Mouse (Mus musculus) forebrain, embryonic 11.5 days (tissue): ENCODE results near the gene Gm45837. TPM values are rescaled to one million over a fixed set of nuclear protein-coding genes. Genes with fewer than 3 reads are reported as not detected.

Experiments
- ATAC-seq: fragments of 200-750 bp; cut with Nextera tagmentation; replicated peaks from 2 replicates; pipeline ENCODE4 v1.8.0; 2017; ENCODE audit warnings: moderate TSS enrichment; ENCODE audit not compliant: low FRiP score
- DNase-seq: peaks from one replicate; pipeline ENCODE4 v3.0.0-alpha.2; 2017; ENCODE audit warnings: low spot score
- H3K27ac ChIP-seq: fragments of 300-500 bp; sonication (generic); 2 replicates; pipeline ENCODE4 v1.5.1; 2014; ENCODE audit warnings: low read depth, low read length
- H3K27me3 ChIP-seq: fragments of 300-500 bp; sonication (generic); 2 replicates; pipeline ENCODE4 v1.6.1; 2014; ENCODE audit warnings: mild to moderate bottlenecking, low read length, mixed read lengths; ENCODE audit not compliant: control insufficient read depth, insufficient read depth
- H3K36me3 ChIP-seq: fragments of 300-500 bp; sonication (generic); 2 replicates; pipeline ENCODE4 v1.6.1; 2014; ENCODE audit warnings: mild to moderate bottlenecking, low read length, moderate library complexity, mixed read lengths; ENCODE audit not compliant: control insufficient read depth, insufficient read depth
- H3K4me1 ChIP-seq: fragments of 300-500 bp; sonication (generic); replicated peaks from 2 replicates; pipeline ENCODE4 v1.6.1; 2014; ENCODE audit warnings: low read length, mixed read lengths; ENCODE audit not compliant: control insufficient read depth, insufficient read depth
- H3K4me2 ChIP-seq: fragments of 300-500 bp; sonication (generic); 2 replicates; pipeline ENCODE4 v1.6.1; 2014; ENCODE audit warnings: low read depth, mild to moderate bottlenecking, low read length, moderate library complexity, mixed read lengths; ENCODE audit not compliant: severe bottlenecking
- H3K4me3 ChIP-seq: fragments of 300-500 bp; sonication (generic); 2 replicates; pipeline ENCODE4 v1.5.1; 2014; ENCODE audit warnings: low read depth, low read length
- H3K9ac ChIP-seq: fragments of 300-500 bp; sonication (generic); 2 replicates; pipeline ENCODE4 v1.6.1; 2014; ENCODE audit warnings: low read length
- H3K9me3 ChIP-seq: fragments of 300-500 bp; sonication (generic); 2 replicates; pipeline ENCODE4 v1.6.1; 2016; ENCODE audit warnings: low read length, mixed read lengths; ENCODE audit not compliant: control insufficient read depth
- WGBS: fragments of 180-500 bp; shearing (Covaris S2); extraction: QIAGEN DNeasy Blood & Tissue Kit; methylation state at CpG from one replicate; pipeline ENCODE4 v1.1.7; 2014; 5-methylcytosine and 5-hydroxymethylcytosine counted together
- polyA plus RNA-seq: library from polyadenylated mRNA; unstranded; fragments of >200 nt; fragmentation: Nextera tagmentation; extraction: Ambion mirVana; gene quantifications from 2 replicates; pipeline ENCODE4 v1.2.1, GENCODE M21; 2014

Gm45837 gene
- not detected in 2 replicates for polyA plus RNA-seq

DNA sequence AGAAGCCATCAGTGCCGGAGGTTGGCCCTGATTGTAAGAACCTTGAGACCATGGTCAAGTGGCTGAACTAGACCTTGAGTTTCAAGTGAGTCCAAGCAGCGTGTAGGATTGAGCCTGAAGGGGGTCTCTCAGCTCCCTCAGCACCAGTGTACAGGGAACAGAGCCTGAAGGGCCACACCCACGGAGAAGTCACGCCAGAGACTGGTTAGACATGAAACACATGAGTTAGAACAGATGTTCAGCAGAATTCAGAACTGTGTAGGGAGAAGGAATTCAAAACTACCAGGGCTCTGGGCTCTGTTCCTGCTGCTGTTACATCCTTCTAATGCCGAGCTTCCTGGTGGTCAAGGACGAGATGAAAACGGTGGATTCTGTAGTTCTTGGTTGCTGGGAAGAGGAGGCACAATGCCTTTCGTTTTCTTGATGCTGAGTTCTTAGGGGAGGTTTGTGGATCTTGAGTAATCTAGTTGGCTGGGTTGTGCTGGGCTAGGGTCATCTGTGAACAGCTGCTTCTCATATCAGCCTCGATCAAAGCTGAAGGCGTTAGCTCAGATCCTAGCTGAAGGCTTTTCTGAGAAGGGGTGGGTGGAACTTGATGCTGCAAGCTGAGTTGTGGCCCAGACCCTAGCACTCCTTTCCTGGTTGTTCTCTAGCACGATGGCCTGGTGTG is at the start of gene Gm45837:
Gene Gm45837, plus strand, starts transcription at position 620 of the 670 bp plus-strand sequence.
- Histone ChIP-seq H3K36me3 (no peaks in the 10 kb centered on the region), H3K27me3 (no peaks in the 10 kb centered on the region), H3K4me1 (peaks cover 5% of the 10 kb centered on the region; the same call in 1 of the 2 replicates), H3K27ac (no peak within 1 kb of the TSS), H3K4me2 (no peak within 1 kb of the TSS), H3K9me3 (no peaks in the 10 kb centered on the region), H3K9ac (no peak within 1 kb of the TSS), H3K4me3 (no peak within 1 kb of the TSS)
- no peak for ATAC-seq
- DNase-seq: no peak
- 82% methylated on average over 11 of the region's 11 CpGs for WGBS

DNA sequence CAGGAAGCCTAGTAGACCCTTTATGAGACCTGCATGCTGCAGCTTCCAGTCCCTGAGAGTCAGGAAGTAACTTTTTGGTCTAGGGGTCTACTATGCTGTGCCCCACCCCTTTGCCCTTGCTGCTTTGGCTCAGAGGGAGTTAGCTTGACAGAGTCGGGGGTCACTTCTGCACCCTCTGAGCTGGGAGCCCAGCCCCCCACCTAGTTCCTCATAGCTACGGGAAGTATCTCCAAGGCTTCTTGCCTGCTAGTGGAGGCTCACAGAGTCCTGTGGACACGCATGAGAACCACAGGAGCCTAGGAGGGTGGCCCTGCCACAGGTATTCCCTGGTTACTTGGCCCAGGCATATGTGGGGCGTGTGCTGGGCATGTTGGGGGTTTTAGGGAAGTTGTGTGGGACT is 49.7 kb upstream of the Gm45837 start:
- no peak overlapping the region for H3K4me2 ChIP-seq
- 76% methylated on average over 4 of the region's 4 CpGs for WGBS
- H3K4me1 ChIP-seq: no peaks in the 10 kb centered on the region
- ATAC-seq (no peak), DNase-seq (no peak)
- no peaks in the 10 kb centered on the region for H3K9me3 ChIP-seq
- no peak overlapping the region for H3K27ac ChIP-seq
- no peaks in the 10 kb centered on the region for H3K27me3 ChIP-seq
- H3K9ac ChIP-seq: no peak overlapping the region
- H3K36me3 ChIP-seq: no peaks in the 10 kb centered on the region
- no peak overlapping the region for H3K4me3 ChIP-seq

DNA sequence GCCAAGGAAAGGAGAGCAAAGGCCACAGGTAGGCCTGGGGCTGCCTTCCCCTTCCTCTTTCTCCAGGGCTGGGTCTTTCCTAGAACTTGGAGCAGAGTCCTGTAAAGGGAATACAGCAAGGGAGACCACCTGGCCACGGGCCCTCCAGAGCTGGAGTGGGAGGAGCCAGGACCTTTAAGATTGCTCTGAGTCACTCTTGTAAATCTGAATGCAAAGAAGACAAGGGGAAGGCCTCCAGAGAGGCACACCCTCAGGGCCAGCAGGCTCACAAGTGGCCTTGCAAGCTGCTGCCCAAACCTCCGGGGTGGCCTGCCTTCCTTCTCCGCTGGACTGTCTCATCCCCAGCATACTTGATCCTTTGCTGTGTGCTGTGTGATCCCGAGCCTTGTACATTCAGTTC is 48.9 kb upstream of the Gm45837 start:
- Histone ChIP-seq H3K27ac (no peak overlapping the region), H3K9ac (no peak overlapping the region), H3K4me2 (no peak overlapping the region), H3K9me3 (no peaks in the 10 kb centered on the region), H3K4me1 (no peaks in the 10 kb centered on the region), H3K4me3 (no peak overlapping the region), H3K27me3 (no peaks in the 10 kb centered on the region), H3K36me3 (no peaks in the 10 kb centered on the region)
- DNase-seq (no peak), ATAC-seq (no peak)
- WGBS: 64% methylated on average over 4 of the region's 4 CpGs

DNA sequence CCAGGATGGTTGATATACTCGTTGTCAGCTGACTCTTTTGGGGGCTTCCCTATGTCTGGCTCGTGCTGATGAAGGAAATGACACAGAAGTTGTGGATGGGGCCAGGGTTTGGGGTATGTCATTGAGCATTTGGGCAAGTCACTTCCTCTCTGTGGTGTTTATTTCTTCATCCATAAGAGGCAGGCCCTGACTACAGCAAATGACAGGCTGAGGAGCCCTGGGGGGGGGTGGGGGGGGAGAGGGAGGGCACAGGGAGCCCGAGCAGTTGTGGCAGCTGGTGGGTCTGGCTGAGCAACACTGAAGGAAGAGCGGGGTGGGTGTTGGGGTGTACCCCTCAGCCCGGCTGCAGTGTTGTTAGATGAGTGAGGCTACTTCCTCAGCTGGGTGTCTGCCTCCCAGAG is 47.9 kb upstream of the Gm45837 start:
- H3K4me3 ChIP-seq: no peak overlapping the region
- no peak overlapping the region for H3K9ac ChIP-seq
- no peak for ATAC-seq
- H3K9me3 ChIP-seq: no peaks in the 10 kb centered on the region
- H3K27me3 ChIP-seq: no peaks in the 10 kb centered on the region
- no peak for DNase-seq
- 84% methylated on average over 5 of the region's 5 CpGs for WGBS
- no peak overlapping the region for H3K27ac ChIP-seq
- no peaks in the 10 kb centered on the region for H3K4me1 ChIP-seq
- no peak overlapping the region for H3K4me2 ChIP-seq
- no peaks in the 10 kb centered on the region for H3K36me3 ChIP-seq

DNA sequence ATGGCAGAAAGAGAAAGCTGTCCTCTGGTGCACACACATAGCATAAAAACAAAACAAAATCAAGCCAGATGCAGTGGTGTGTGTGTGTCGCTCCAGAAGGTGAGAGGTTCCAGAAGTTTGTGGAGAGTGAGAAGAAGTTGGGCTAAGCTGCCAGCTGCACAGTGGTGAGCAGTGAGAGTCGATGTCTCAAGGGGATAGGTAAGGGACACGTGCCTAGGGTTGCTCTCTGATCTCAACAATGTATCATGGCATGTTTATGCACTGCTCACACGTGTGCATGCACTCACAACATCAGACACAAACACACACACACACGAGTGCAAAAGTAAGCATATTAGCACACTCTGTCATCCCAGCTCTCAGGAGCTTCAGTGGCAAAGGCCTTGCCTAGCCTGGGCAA is 46.8 kb upstream of the Gm45837 start:
- no peaks in the 10 kb centered on the region for H3K36me3 ChIP-seq
- no peak overlapping the region for H3K4me3 ChIP-seq
- DNase-seq: no peak
- H3K9me3 ChIP-seq: no peaks in the 10 kb centered on the region
- no peaks in the 10 kb centered on the region for H3K4me1 ChIP-seq
- 86% methylated on average over 5 of the region's 5 CpGs for WGBS
- ATAC-seq: no peak
- no peak overlapping the region for H3K9ac ChIP-seq
- H3K27ac ChIP-seq: no peak overlapping the region
- no peaks in the 10 kb centered on the region for H3K27me3 ChIP-seq
- no peak overlapping the region for H3K4me2 ChIP-seq

DNA sequence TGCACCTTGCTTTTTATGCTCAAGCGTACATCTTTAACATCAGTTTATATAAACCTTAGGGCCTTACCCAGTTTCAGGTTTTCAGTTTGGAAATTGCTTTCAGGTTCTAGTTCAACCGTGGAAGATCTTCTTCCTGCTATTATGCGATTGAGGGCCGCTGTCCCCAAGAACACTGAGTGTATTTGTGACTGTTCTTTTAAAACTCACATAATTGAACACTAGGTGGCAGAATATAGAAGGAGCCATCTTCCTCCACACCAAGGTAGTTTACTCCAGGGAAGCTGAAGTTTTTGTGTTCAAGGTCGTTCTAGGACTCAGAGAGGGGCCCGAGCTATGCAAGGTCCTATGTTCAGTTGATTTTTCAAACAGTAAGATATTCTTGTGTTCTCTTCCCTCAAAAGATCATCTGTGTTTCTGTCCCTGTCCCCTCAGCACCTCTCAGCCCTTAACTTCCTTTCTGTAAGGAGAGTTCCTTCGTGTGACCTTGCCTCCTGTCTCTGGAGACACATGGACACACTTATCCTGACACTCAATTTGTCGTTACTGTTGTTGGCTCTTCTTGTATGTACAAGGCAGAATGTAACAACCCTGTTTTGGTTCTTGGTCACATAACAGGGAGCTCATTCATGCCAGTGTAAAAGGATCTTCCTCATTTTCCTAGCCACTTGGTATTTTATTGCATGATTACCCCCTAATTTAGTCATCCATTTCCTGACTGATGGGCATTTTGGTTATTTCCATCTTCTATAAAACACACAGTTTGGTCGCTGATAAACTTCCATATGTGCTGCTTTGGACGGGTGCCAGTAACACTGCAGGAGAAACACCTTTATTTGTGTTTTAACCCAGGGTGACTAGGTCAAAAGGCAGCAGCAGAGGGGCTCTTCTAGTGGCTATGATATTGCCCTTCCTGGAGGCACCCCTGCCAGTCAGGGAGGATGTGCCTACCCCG is 42.5 kb upstream of the Gm45837 start:
- ATAC-seq (no peak), DNase-seq (no peak)
- Histone ChIP-seq H3K4me2 (no peak overlapping the region), H3K4me3 (no peak overlapping the region), H3K4me1 (no peaks in the 10 kb centered on the region), H3K9ac (no peak overlapping the region), H3K9me3 (no peaks in the 10 kb centered on the region), H3K27ac (no peak overlapping the region), H3K36me3 (no peaks in the 10 kb centered on the region), H3K27me3 (no peaks in the 10 kb centered on the region)
- 74% methylated on average over 11 of the region's 11 CpGs for WGBS

DNA sequence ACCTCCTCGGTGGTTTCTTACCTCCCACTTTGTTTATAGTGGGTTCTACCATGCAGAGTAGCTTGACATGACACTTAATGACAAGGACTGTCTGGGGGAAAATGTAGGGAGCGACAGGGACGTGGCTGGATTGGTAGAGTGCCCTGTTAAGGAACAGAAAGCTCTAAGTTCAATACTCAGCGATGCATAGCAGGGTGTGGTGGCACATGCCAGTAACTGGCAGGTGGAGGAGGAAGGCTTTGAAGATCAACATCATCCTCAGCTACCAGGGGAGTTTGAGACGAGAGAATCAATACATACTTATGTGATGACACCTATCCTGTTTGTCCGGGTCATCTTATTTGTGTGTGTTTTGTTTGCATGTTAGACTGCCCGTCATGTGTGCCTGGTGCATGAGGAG is 41.0 kb upstream of the Gm45837 start:
- ATAC-seq: no peak
- Histone ChIP-seq H3K9ac (no peak overlapping the region), H3K36me3 (no peaks in the 10 kb centered on the region), H3K27ac (no peak overlapping the region), H3K27me3 (no peaks in the 10 kb centered on the region), H3K9me3 (no peaks in the 10 kb centered on the region), H3K4me2 (no peak overlapping the region), H3K4me3 (no peak overlapping the region), H3K4me1 (no peaks in the 10 kb centered on the region)
- WGBS: 79% methylated on average over 7 of the region's 7 CpGs
- DNase-seq: no peak

DNA sequence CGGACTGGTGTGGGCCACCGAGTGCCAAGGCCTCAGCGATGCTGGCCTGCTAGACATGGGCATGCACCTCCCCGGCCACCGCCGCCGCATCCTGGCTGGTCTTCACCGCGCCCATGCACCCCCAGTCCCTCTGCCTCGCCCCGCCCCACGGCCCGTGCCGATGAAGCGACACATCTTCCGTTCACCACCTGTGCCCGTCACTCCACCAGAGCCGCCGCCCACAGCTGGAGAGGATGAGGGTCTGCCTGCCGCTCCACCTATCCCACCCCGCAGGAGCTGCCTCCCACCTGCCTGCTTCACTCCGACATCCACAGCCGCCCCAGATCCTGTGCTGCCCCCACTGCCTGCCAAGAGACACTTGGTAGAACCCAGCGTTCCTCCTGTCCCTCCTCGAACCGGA is 37.6 kb upstream of the Gm45837 start:
- ATAC-seq: no peak

More for the DNA sequence above, 37.6 kb upstream of the Gm45837 start:
- no peak for DNase-seq
- H3K27ac ChIP-seq: no peak overlapping the region
- WGBS: 84% methylated on average over 26 of the region's 26 CpGs
- H3K9me3 ChIP-seq: no peaks in the 10 kb centered on the region
- no peak overlapping the region for H3K9ac ChIP-seq
- no peaks in the 10 kb centered on the region for H3K27me3 ChIP-seq
- no peak overlapping the region for H3K4me3 ChIP-seq
- H3K36me3 ChIP-seq: no peaks in the 10 kb centered on the region
- H3K4me1 ChIP-seq: peaks cover 6% of the 10 kb centered on the region; the same call in 1 of the 2 replicates
- no peak overlapping the region for H3K4me2 ChIP-seq
